Mouse (Mus musculus) brain, embryonic 14.5 days (tissue): ENCODE data around the gene 1700113H08Rik.

Source experiments
- CTCF ChIP-seq: fragments of 200-500 bp; IDR thresholded peaks from 2 replicates; pipeline ENCODE4 v1.5.1; 2012; ENCODE audit warnings: inconsistent platforms, mild to moderate bottlenecking, moderate library complexity, borderline replicate concordance; ENCODE audit not compliant: insufficient read depth, insufficient read length; ENCODE audit errors: extremely low read depth
- POLR2A ChIP-seq: fragments of 200-500 bp; IDR thresholded peaks from 2 replicates; pipeline ENCODE4 v1.6.1; 2012; ENCODE audit warnings: mild to moderate bottlenecking, inconsistent platforms, borderline replicate concordance; ENCODE audit not compliant: poor library complexity, insufficient read depth, insufficient read length, severe bottlenecking; ENCODE audit errors: extremely low read depth

DNA sequence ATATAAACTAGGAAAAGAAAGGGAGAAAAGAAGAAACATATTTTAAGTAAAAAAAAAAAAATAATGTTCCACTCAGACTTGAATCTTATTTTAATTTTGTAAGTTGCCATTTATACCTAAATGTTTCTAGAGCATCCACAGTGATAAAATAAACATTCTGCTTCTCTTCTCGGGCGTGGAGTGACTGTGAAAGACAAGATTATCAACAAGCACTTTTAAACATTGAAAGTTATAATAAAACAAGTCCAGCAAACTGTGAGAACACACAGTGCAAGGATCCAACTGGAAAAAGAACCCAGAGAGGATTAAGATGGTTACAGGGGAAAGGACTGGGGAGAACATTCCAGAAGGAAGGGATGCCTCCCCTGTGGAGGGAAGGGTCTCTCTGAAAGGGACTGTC, 155.0 kb downstream of the 1700113H08Rik start:
- no peak for TF ChIP-seq CTCF
- no peak for TF ChIP-seq POLR2A
